Comparison of ENCODE assay signal across 8 mouse cellular contexts in genomic region chr2:101715650-101716323, GRCm38 (mm10). TPM values are rescaled to one million over a fixed set of nuclear protein-coding genes. Genes with fewer than 3 reads are reported as not detected.
DNase-seq lines count a peak whose midpoint lies in the region; ATAC-seq and TF ChIP-seq lines count a peak whose summit lies in the region.

No protein-coding gene starts in this region.

- no peak for TF ChIP-seq POLR2A in cortical plate, adult 2 months (IDR thresholded peaks at IDR 0.05; ENCODE audit: extremely low read depth, insufficient read depth, low read length)

- no peak for ATAC-seq in cerebellum, adult (ENCODE audit: insufficient number of reproducible peaks, low FRiP score, low TSS enrichment)
- ATAC-seq in liver, embryonic 12.5 days: no peak
- ATAC-seq in lung, embryonic 14.5 days (ENCODE audit: insufficient read depth): peak; percentile 94
- ATAC-seq in neural tube, embryonic 15.5 days (ENCODE audit: low FRiP score): no peak

- no peaks in the 10 kb centered on the region for H3K27me3 ChIP-seq in liver, embryonic 12.5 days (replicated peaks)
- no peaks in the 10 kb centered on the region for H3K27me3 ChIP-seq in lung, embryonic 14.5 days (ENCODE audit: insufficient read depth, low read length)
- H3K27me3 ChIP-seq in neural tube, embryonic 15.5 days (replicated peaks): no peaks in the 10 kb centered on the region

- no peaks in the 10 kb centered on the region for H3K9me3 ChIP-seq in liver, embryonic 12.5 days (replicated peaks)
- no peaks in the 10 kb centered on the region for H3K9me3 ChIP-seq in lung, embryonic 14.5 days (ENCODE audit: low read depth, low read length)
- no peaks in the 10 kb centered on the region for H3K9me3 ChIP-seq in neural tube, embryonic 15.5 days (replicated peaks)

- peak; percentile 39; the same call in 1 of the 2 replicates for TF ChIP-seq CTCF in cortical plate, adult 2 months (IDR thresholded peaks at IDR 0.05; ENCODE audit: extremely low read depth, insufficient read depth, low read length)
- peak; percentile 66 for TF ChIP-seq CTCF in lung, embryonic 14.5 days (IDR thresholded peaks at IDR 0.05; ENCODE audit: low read depth)

- no peak overlapping the region for H3K27ac ChIP-seq in liver, embryonic 12.5 days
- H3K27ac ChIP-seq in cortical plate, adult 2 months (ENCODE audit: insufficient read depth, low read length): no peak overlapping the region
- H3K27ac ChIP-seq in lung, embryonic 14.5 days (ENCODE audit: low read depth): no peak overlapping the region
- no peak overlapping the region for H3K27ac ChIP-seq in neural tube, embryonic 15.5 days (replicated peaks)

- no peak overlapping the region for H3K4me2 ChIP-seq in liver, embryonic 12.5 days
- H3K4me2 ChIP-seq in lung, embryonic 14.5 days: no peak overlapping the region
- no peak overlapping the region for H3K4me2 ChIP-seq in neural tube, embryonic 15.5 days

- H3K9ac ChIP-seq in liver, embryonic 12.5 days: no peak overlapping the region
- H3K9ac ChIP-seq in lung, embryonic 14.5 days: no peak overlapping the region
- H3K9ac ChIP-seq in neural tube, embryonic 15.5 days (replicated peaks): no peak overlapping the region

- peak; percentile 43 to 47 for DNase-seq in cerebellum, postnatal 10 days
- peak; percentile 55 for DNase-seq in liver
- peak; percentile 72 for DNase-seq in lung, embryonic 14.5 days
- peak; percentile 35 to 61 for DNase-seq in spleen, postnatal 36 days (ENCODE audit: low spot score in 2 of 2)

- 60% methylated on average over 8 of the region's 8 CpGs for WGBS in liver, embryonic 12.5 days (ENCODE audit: insufficient replicate concordance)
- WGBS in lung, embryonic 14.5 days: 56% methylated on average over 8 of the region's 8 CpGs
- WGBS in neural tube, embryonic 15.5 days: 86% methylated on average over 8 of the region's 8 CpGs

- 0 out of 2 replicates have a peak, but pooled peaks cover 5% of the 10 kb centered on the region for H3K36me3 ChIP-seq in liver, embryonic 12.5 days
- peaks cover 30% of the 10 kb centered on the region for H3K36me3 ChIP-seq in lung, embryonic 14.5 days (ENCODE audit: insufficient read depth)
- no peaks in the 10 kb centered on the region for H3K36me3 ChIP-seq in neural tube, embryonic 15.5 days

- no peaks in the 10 kb centered on the region for H3K4me1 ChIP-seq in liver, embryonic 12.5 days
- H3K4me1 ChIP-seq in cortical plate, adult 2 months (ENCODE audit: control insufficient read depth, insufficient read depth, low read length): no peaks in the 10 kb centered on the region
- no peaks in the 10 kb centered on the region for H3K4me1 ChIP-seq in lung, embryonic 14.5 days (ENCODE audit: insufficient read depth)
- no peaks in the 10 kb centered on the region for H3K4me1 ChIP-seq in neural tube, embryonic 15.5 days

- H3K4me3 ChIP-seq in liver, embryonic 12.5 days: no peak overlapping the region
- H3K4me3 ChIP-seq in cortical plate, adult 2 months (ENCODE audit: insufficient read depth, low read length): no peak overlapping the region
- H3K4me3 ChIP-seq in lung, embryonic 14.5 days (ENCODE audit: low read depth, low read length): no peak overlapping the region
- H3K4me3 ChIP-seq in neural tube, embryonic 15.5 days (replicated peaks): no peak overlapping the region

RNA-seq across cellular contexts. Expression of gene Traf6, which starts 37.6 kb away (rescaled TPM):
- 6.3 and 7.2 TPM in 2 replicates for polyA plus RNA-seq in liver, embryonic 12.5 days (2016; fragmentation: Nextera tagmentation; extraction: Ambion mirVana)
- polyA plus RNA-seq in cortical plate, adult 2 months (2012; rRNA removed): 9.9 and 11.0 TPM in 2 replicates
- 15.4 and 16.9 TPM in 2 replicates for polyA plus RNA-seq in lung, embryonic 14.5 days (2014; fragmentation: Nextera tagmentation; extraction: Ambion mirVana)
- polyA plus RNA-seq in neural tube, embryonic 15.5 days (2015; fragmentation: Nextera tagmentation; extraction: Ambion mirVana): 4.0 and 5.5 TPM in 2 replicates
